Mouse (Mus musculus) stomach, embryonic 14.5 days (tissue): ENCODE data around the gene Lrmda. TPM values are rescaled to one million over a fixed set of nuclear protein-coding genes. Genes with fewer than 3 reads are reported as not detected.

Experiments used
- ATAC-seq: fragments of 200-750 bp; cut with Nextera tagmentation; 2 replicates; pipeline ENCODE4 v1.8.0; 2017; ENCODE audit warnings: low read depth, moderate TSS enrichment; ENCODE audit not compliant: insufficient number of reproducible peaks, insufficient read depth, low FRiP score
- H3K27ac ChIP-seq: fragments of 300-500 bp; sonication (generic); 2 replicates; pipeline ENCODE4 v1.5.1; 2014; ENCODE audit warnings: mild to moderate bottlenecking, low read length, moderate library complexity, mixed read lengths
- H3K27me3 ChIP-seq: fragments of 300-500 bp; sonication (generic); 2 replicates; pipeline ENCODE4 v1.6.1; 2014; ENCODE audit warnings: low read length, control low read depth, mixed read lengths; ENCODE audit not compliant: control insufficient read depth, insufficient read depth
- H3K36me3 ChIP-seq: fragments of 300-500 bp; sonication (generic); 2 replicates; pipeline ENCODE4 v1.6.1; 2014; ENCODE audit warnings: mild to moderate bottlenecking, control low read depth, low read length, moderate library complexity, mixed read lengths; ENCODE audit not compliant: control insufficient read depth, insufficient read depth
- H3K4me1 ChIP-seq: fragments of 300-500 bp; sonication (generic); 2 replicates; pipeline ENCODE4 v1.6.1; 2014; ENCODE audit warnings: low read length, control low read depth, mixed read lengths; ENCODE audit not compliant: control insufficient read depth, insufficient read depth
- H3K4me2 ChIP-seq: fragments of 300-500 bp; sonication (generic); replicated peaks from 2 replicates; pipeline ENCODE4 v1.6.1; 2014; ENCODE audit warnings: low read depth, low read length, control low read depth
- H3K4me3 ChIP-seq: fragments of 300-500 bp; sonication (generic); 2 replicates; pipeline ENCODE4 v1.5.1; 2014; ENCODE audit warnings: low read depth, low read length, control low read depth
- H3K9ac ChIP-seq: fragments of 300-500 bp; sonication (generic); replicated peaks from 2 replicates; pipeline ENCODE4 v1.6.1; 2014; ENCODE audit warnings: low read depth, mild to moderate bottlenecking, control low read depth, low read length, moderate library complexity, mixed read lengths
- H3K9me3 ChIP-seq: fragments of 300-500 bp; sonication (generic); 2 replicates; pipeline ENCODE4 v1.6.1; 2016; ENCODE audit warnings: low read depth, low read length, control low read depth; ENCODE audit not compliant: control insufficient read depth
- WGBS: fragments of 180-500 bp; shearing (Covaris S2); extraction: QIAGEN DNeasy Blood & Tissue Kit; methylation state at CpG from one replicate; pipeline ENCODE4 v1.1.7; 2014; 5-methylcytosine and 5-hydroxymethylcytosine counted together
- polyA plus RNA-seq: library from polyadenylated mRNA; unstranded; fragments of >200 nt; fragmentation: Nextera tagmentation; extraction: Ambion mirVana; gene quantifications from 2 replicates; pipeline ENCODE4 v1.2.1, GENCODE M21; 2014

Lrmda gene
- polyA plus RNA-seq = 0.46 and 1.1 TPM in 2 replicates

GRCm38 (mm10) chr14:22019252-22019948 is at the start of gene Lrmda:
Gene Lrmda, plus strand, starts transcription at chr14:22019712.
- Histone ChIP-seq H3K9me3 (no peaks in the 10 kb centered on the region), H3K9ac (peak within 1 kb of the TSS; percentile 21; the same call in 1 of the 2 replicates), H3K27ac (no peak within 1 kb of the TSS), H3K4me3 (peak within 1 kb of the TSS; percentile 31), H3K36me3 (no peaks in the 10 kb centered on the region), H3K4me2 (peak within 1 kb of the TSS; percentile 80), H3K4me1 (peaks cover 7% of the 10 kb centered on the region; the same call in 1 of the 2 replicates), H3K27me3 (no peaks in the 10 kb centered on the region)
- WGBS = 2% methylated on average over 32 of the region's 33 CpGs
- ATAC-seq = peak; percentile 88

- Histone ChIP-seq H3K27me3 (no peaks in the 10 kb centered on the region), H3K4me1 (peaks cover 12% of the 10 kb centered on the region; the same call in 1 of the 2 replicates), H3K36me3 (peaks cover 20% of the 10 kb centered on the region), H3K9ac (no peak overlapping the region), H3K4me3 (peak overlapping the region; percentile 97; the same call in 1 of the 2 replicates), H3K9me3 (no peaks in the 10 kb centered on the region; the same call in 1 of the 2 replicates), H3K4me2 (peak overlapping the region; percentile 91), H3K27ac (peak overlapping the region; percentile 90; the same call in 1 of the 2 replicates)
- WGBS = 2% methylated on average over 22 of the region's 22 CpGs
- ATAC-seq = peak; percentile 78
Measured at GRCm38 (mm10) chr14:21981462-21981861, 38.0 kb upstream of the Lrmda start.

- H3K9ac ChIP-seq = peak overlapping the region; percentile 76
- peak overlapping the region; percentile 97 for H3K4me3 ChIP-seq
- peaks cover 20% of the 10 kb centered on the region for H3K36me3 ChIP-seq
- H3K4me1 ChIP-seq = peaks cover 12% of the 10 kb centered on the region; the same call in 1 of the 2 replicates
- ATAC-seq = no peak
- no peaks in the 10 kb centered on the region for H3K9me3 ChIP-seq
- no peaks in the 10 kb centered on the region for H3K27me3 ChIP-seq
- peak overlapping the region; percentile 90 for H3K27ac ChIP-seq
- 34% methylated on average over 14 of the region's 14 CpGs for WGBS
- H3K4me2 ChIP-seq = peak overlapping the region; percentile 91
Measured at GRCm38 (mm10) chr14:21982096-21982591, 37.4 kb upstream of the Lrmda start.

GRCm38 (mm10) chr14:21982592-21983310 is 36.8 kb upstream of the Lrmda start:
- Histone ChIP-seq H3K4me3 (peak overlapping the region; percentile 97), H3K36me3 (peaks cover 20% of the 10 kb centered on the region), H3K9me3 (no peaks in the 10 kb centered on the region), H3K4me1 (peaks cover 12% of the 10 kb centered on the region; the same call in 1 of the 2 replicates), H3K9ac (peak overlapping the region; percentile 76), H3K27ac (peak overlapping the region; percentile 90), H3K4me2 (peak overlapping the region; percentile 91), H3K27me3 (no peaks in the 10 kb centered on the region)
- 9% methylated on average over 38 of the region's 38 CpGs for WGBS
- ATAC-seq = no peak

GRCm38 (mm10) chr14:21983311-21983949 is 36.1 kb upstream of the Lrmda start:
- H3K4me1 ChIP-seq = peaks cover 12% of the 10 kb centered on the region; the same call in 1 of the 2 replicates
- 6% methylated on average over 22 of the region's 22 CpGs for WGBS

GRCm38 (mm10) chr14:21983950-21984730 is 35.4 kb upstream of the Lrmda start:
- H3K4me1 ChIP-seq = peaks cover 12% of the 10 kb centered on the region; the same call in 1 of the 2 replicates
- peak overlapping the region; percentile 91 for H3K4me2 ChIP-seq
- peak overlapping the region; percentile 100; the same call in 1 of the 2 replicates for H3K27ac ChIP-seq
- peak overlapping the region; percentile 99 for H3K9ac ChIP-seq
- ATAC-seq = no peak
- H3K27me3 ChIP-seq = no peaks in the 10 kb centered on the region
- no peaks in the 10 kb centered on the region for H3K9me3 ChIP-seq
- H3K4me3 ChIP-seq = peak overlapping the region; percentile 97
- H3K36me3 ChIP-seq = peaks cover 20% of the 10 kb centered on the region
- WGBS = 9% methylated on average over 18 of the region's 18 CpGs

More at GRCm38 (mm10) chr14:21983311-21983949, 36.1 kb upstream of the Lrmda start:
- Histone ChIP-seq H3K27me3 (no peaks in the 10 kb centered on the region), H3K9ac (peak overlapping the region; percentile 76), H3K36me3 (peaks cover 20% of the 10 kb centered on the region), H3K4me3 (peak overlapping the region; percentile 97), H3K27ac (peak overlapping the region; percentile 90), H3K4me2 (peak overlapping the region; percentile 91), H3K9me3 (no peaks in the 10 kb centered on the region)
- ATAC-seq = no peak

- Histone ChIP-seq H3K9me3 (no peaks in the 10 kb centered on the region), H3K9ac (peak overlapping the region; percentile 99), H3K4me1 (peaks cover 12% of the 10 kb centered on the region; the same call in 1 of the 2 replicates), H3K4me2 (peak overlapping the region; percentile 91), H3K36me3 (peaks cover 20% of the 10 kb centered on the region), H3K27ac (peak overlapping the region; percentile 100), H3K4me3 (peak overlapping the region; percentile 97), H3K27me3 (no peaks in the 10 kb centered on the region)
- WGBS = 3% methylated on average over 49 of the region's 49 CpGs
- no peak for ATAC-seq
Measured at GRCm38 (mm10) chr14:21984757-21985425, 34.6 kb upstream of the Lrmda start.
